Mouse (Mus musculus) embryonic facial prominence, embryonic 13.5 days (tissue): ENCODE measurements around the gene 1110008L16Rik. TPM values are rescaled to one million over a fixed set of nuclear protein-coding genes. Genes with fewer than 3 reads are reported as not detected.

ENCODE experiments used
- ATAC-seq: fragments of 200-750 bp; cut with Nextera tagmentation; 2 replicates; pipeline ENCODE4 v1.8.0; 2017; ENCODE audit warnings: low read depth; ENCODE audit not compliant: insufficient number of reproducible peaks, insufficient read depth, low FRiP score, low TSS enrichment
- H3K27ac ChIP-seq: fragments of 300-500 bp; sonication (generic); 2 replicates; pipeline ENCODE4 v1.5.1; 2015; ENCODE audit warnings: moderate library complexity, mild to moderate bottlenecking, inconsistent platforms
- H3K27me3 ChIP-seq: fragments of 300-500 bp; sonication (generic); 2 replicates; pipeline ENCODE4 v1.6.1; 2015; ENCODE audit warnings: mild to moderate bottlenecking, inconsistent platforms
- H3K36me3 ChIP-seq: fragments of 300-500 bp; sonication (generic); 2 replicates; pipeline ENCODE4 v1.6.1; 2015; ENCODE audit warnings: mild to moderate bottlenecking, inconsistent platforms
- H3K4me1 ChIP-seq: fragments of 300-500 bp; sonication (generic); 2 replicates; pipeline ENCODE4 v1.6.1; 2015; ENCODE audit warnings: inconsistent platforms
- H3K4me2 ChIP-seq: fragments of 300-500 bp; sonication (generic); 2 replicates; pipeline ENCODE4 v1.6.1; 2015; ENCODE audit warnings: moderate library complexity, mild to moderate bottlenecking, inconsistent platforms
- H3K4me3 ChIP-seq: fragments of 300-500 bp; sonication (generic); 2 replicates; pipeline ENCODE4 v1.5.1; 2015; ENCODE audit warnings: mild to moderate bottlenecking, inconsistent platforms
- H3K9ac ChIP-seq: fragments of 300-500 bp; sonication (generic); 2 replicates; pipeline ENCODE4 v1.6.1; 2015; ENCODE audit warnings: mild to moderate bottlenecking, inconsistent platforms
- H3K9me3 ChIP-seq: fragments of 300-500 bp; sonication (generic); 2 replicates; pipeline ENCODE4 v1.6.1; 2016; ENCODE audit warnings: inconsistent platforms
- WGBS: fragments of 180-500 bp; shearing (Covaris S2); methylation state at CpG from one replicate; pipeline ENCODE4 v1.1.7; 2015; ENCODE audit warnings: mixed read lengths; 5-methylcytosine and 5-hydroxymethylcytosine counted together
- polyA plus RNA-seq: library from polyadenylated mRNA; unstranded; fragments of >200 nt; fragmentation: Nextera tagmentation; extraction: Ambion mirVana; gene quantifications from 2 replicates; pipeline ENCODE4 v1.2.1, GENCODE M21; 2015

1110008L16Rik gene
- polyA plus RNA-seq, 1 experiment from 2014 or later = 15.5 TPM

DNA sequence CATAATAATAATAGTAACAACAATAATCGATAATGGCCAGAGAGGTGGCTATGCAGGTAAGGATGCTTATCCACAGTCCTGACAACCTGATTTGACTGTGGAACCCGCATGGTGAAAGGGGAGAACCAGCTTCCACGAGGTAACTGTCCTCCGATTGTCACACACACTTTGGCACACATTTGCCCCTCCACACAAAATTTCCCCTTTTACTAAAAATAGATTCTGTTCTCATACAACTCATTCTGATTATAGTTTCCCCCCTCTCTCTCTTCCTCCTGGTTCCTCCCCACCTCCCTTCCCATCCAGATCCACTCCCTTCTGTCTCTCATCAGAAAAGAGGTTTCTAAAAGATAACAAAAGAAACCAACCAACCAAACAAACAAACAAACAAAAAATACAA, 130.6 kb downstream of the 1110008L16Rik start:
- Histone ChIP-seq H3K27me3 (no peaks in the 10 kb centered on the region), H3K36me3 (no peaks in the 10 kb centered on the region), H3K4me3 (no peak overlapping the region), H3K9ac (no peak overlapping the region), H3K9me3 (peaks cover 3% of the 10 kb centered on the region; the same call in 1 of the 2 replicates), H3K4me1 (0 out of 2 replicates have a peak, but pooled peaks cover 4% of the 10 kb centered on the region), H3K4me2 (no peak overlapping the region), H3K27ac (no peak overlapping the region)
- ATAC-seq = no peak
- WGBS = 86% methylated on average over 4 of the region's 4 CpGs

Other genes starting within 250 kb of the 1110008L16Rik start
- 41.9 and 43.2 TPM in 2 replicates for gene 2700097O09Rik, start 219.5 kb upstream of the 1110008L16Rik start, polyA plus RNA-seq
- 160 and 180 TPM in 2 replicates for gene Srp54a, start 219.3 kb upstream of the 1110008L16Rik start, polyA plus RNA-seq
- 24.7 and 27.8 TPM in 2 replicates for gene Fam177a, start 175.1 kb upstream of the 1110008L16Rik start, polyA plus RNA-seq
- 63.1 and 63.4 TPM in 2 replicates for gene Srp54b, start 144.5 kb upstream of the 1110008L16Rik start, polyA plus RNA-seq
- gene 1700047I17Rik2, start 100.0 kb upstream of the 1110008L16Rik start, polyA plus RNA-seq = 1.5 and 2.6 TPM in 2 replicates
- 73.2 and 80.9 TPM in 2 replicates for gene Srp54c, start 69.4 kb upstream of the 1110008L16Rik start, polyA plus RNA-seq
- 16.8 and 18.8 TPM in 2 replicates for gene Ppp2r3c, start 3.4 kb downstream of the 1110008L16Rik start, polyA plus RNA-seq
- gene Psma6, start 84.6 kb downstream of the 1110008L16Rik start, polyA plus RNA-seq = 440 and 454 TPM in 2 replicates
- gene Nfkbia, start 193.1 kb downstream of the 1110008L16Rik start, polyA plus RNA-seq = 117 and 126 TPM in 2 replicates